Mouse (Mus musculus): Measurements from ENCODE around the gene Cdh19.

Cdh19 gene

DNA sequence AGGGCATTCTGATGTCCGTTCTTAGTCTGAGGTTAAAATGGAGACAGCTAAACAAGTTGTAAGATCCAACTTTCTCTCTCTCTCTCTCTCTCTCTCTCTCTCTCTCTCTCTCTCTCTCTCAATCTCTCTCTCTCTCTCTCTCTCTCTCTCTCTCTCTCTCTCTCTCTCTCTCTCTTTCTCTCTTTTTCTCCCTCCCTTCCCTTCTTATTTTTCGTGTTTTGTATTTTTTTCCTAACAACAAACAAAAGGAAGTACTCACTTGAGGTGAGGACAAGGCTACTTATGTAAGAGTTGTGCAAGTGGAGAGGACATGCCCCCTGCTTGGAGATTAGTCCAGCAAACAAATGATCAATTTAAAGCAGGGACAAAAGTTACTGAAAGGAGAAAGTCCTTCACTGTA, at the start of gene Cdh19:
Gene Cdh19, minus strand, starts transcription at position 101 of the 400 bp plus-strand sequence.
- DNase-seq (ENCODE audit: low spot score in 2 of 2), result no peak

DNA sequence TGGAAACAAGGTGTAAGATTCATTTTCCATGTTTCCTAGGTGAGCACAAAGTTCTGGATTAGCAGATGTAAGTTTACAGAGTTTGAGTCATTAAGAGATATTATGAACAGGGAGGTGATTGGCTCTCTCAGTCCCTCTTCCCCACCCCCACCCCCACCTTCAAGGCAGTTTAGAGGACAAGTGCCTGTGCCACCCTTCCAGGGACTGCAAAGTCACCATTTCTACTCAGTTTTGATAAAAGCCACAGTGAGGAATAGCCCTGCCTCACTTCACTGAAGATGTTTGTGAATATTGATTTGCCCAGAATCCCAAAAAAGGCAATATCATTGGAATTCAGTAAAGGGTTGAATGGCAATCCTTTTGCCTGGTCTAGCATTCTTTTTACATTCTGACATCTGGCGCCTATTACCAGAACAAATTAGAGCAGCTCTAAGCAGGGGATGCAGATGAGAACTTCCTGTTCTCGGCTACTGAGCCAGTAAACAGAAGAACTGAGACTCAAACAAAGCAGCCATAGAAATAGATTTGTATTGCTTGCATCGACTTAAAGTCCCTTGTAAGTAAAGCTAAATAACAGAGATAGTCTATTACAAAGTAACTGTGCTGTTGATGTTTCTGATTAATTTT, 43.2 kb upstream of the Cdh19 start:
- DNase-seq (ENCODE audit: low spot score in 2 of 2), result no peak

DNA sequence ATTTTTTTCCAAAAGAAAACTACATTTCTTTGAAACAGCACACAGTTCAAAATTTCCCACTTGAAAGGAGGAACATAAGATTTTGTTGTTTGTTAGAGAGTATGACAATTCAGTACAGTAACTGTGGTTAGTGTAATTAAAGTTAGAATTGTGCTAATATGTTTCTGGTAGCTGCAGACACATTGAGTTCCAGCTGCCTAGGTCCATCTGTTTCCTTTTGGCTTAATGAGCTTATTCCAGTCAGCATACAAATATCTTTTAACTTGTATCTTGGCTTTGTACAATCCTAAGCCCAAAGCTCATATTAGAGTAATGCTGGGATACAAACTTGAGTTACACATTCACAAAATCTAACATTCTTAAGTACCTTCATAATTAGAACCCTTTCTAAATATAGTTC, 40.3 kb upstream of the Cdh19 start:
- no peak for DNase-seq (ENCODE audit: low spot score in 2 of 2)

DNA sequence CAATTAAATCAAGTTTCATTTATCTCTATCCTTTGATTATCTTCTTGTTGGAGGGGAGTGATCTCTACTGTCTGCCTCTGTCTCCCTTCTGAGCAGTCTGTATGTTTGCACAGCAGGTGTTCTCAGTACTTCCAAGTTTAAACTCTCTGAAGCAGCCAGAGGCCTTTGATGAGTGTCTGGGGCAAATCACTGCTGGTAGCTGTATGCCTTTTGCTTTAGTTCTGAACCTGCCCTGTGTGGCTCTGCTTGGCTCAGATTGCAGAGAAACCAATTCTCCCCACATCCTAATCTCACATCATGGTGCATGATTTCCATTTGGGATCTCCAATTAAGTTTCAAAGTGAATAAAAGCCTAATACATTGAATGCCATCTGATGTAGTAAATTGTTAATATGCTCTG, 12.4 kb upstream of the Cdh19 start:
- no peak for DNase-seq (ENCODE audit: low spot score in 2 of 2)

DNA sequence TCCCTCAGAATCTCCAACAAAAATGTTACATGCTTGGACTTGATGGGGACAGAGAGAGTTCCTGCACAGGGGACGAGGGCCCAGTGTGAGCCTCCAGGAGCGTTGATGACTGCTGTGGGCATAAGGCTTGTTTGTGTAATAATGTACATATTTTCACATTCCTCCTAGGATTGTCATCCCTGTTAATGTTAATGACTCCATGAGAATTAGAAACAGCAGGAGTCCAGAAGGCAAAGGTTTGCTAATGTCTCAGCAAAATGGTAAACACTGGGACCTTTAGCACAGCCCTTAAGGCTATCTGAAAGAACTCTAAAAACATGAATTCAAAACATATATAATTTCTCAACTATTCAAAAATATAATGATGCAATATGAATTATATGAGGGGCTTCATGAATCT, 8.2 kb downstream of the Cdh19 start:
- no peak for DNase-seq (ENCODE audit: low spot score in 2 of 2)

DNA sequence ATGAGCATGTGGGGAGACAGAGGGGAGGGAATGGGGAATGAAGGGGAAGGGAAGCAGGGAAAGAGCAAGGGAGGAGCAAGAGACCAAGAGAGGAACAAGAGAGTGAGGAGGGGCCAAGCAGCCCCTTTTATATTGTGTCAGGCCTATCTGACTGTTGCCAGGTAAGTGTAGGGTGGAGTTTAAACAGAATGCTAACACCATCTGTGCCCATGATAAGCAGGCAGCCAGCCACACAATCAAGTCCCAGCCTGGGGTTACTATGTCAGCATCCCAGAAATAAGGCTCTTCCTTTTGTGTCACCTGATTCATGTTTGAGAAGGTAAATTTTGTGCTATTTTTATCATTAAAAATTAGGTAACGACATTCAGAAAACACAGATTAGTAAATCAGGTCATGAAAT, 67.6 kb downstream of the Cdh19 start:
- DNase-seq (ENCODE audit: low spot score in 2 of 2), result no peak

DNA sequence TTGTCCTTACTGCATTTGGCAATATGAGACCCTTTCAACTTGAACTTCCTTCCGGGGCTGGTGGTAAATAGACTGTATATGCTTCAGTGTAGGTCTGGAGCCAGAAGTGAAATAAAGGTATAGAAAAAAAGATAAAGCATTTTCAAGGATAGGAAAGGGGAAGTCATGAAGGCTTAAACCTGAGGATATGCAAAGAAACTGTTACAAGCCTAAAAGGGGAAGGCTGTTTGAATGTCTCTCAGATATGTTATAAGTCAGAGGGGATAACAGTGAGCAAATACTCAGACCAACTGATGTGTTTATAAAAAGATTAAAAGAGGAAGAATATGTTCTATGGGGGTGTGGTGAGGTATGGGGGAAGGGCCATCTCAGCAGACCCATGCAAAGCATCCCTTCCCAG, 68.2 kb downstream of the Cdh19 start:
- DNase-seq (ENCODE audit: low spot score in 2 of 2), result no peak

DNA sequence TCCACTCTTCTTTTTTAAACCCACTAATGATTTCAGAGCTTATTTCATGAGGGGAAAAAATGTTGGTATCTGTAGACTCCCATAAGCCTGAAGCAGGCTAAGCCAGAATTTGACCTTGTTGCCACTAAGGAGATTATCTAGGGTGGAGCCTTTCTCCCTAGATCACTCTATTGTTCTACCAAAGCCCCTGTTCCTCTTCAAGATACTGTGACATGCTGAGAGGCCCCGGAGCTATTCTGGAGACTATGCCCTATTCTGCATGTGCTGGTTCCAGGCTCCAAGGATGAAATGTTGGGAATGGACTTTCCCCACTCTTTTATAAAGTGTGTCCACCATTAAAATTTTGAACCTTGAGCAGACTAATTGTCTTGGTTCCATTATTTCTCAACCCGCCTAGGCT, 73.1 kb downstream of the Cdh19 start:
- DNase-seq (ENCODE audit: low spot score in 2 of 2), result no peak

Measured in right cerebral cortex, postnatal 10 days (tissue).